Mouse (Mus musculus) kidney, postnatal 25 days (tissue): ENCODE results near the gene N4bp2l2.

ENCODE experiments used
- DNase-seq, 2 experiments: peaks; one replicate each; pipeline ENCODE4 v3.0.0; 2021; ENCODE audit warnings: mixed read lengths in 2 of 2

N4bp2l2 gene

GRCm38 (mm10) chr5:150641440-150641839 is 24.5 kb downstream of the N4bp2l2 start:
- DNase-seq, result no peak

DNA sequence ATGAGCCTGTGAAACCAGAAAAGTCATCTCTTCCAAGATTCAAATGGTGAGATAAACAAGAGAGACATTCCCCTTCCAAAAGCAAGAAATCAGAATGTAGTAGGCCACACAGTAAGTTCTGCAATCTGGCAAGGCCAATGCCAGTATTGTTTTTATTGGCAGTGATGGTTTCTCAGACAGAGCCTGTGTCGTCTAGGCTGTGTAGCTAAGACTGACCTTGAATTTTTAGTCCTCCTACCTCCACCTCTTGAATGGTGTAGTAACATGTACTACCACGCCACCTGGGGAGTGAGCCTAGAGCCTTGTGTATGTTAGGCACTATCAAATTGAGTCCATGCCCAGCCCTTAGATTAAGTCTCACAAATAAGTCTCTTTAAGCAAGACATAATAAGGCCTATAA is 36.3 kb downstream of the N4bp2l2 start:
- no peak for DNase-seq

GRCm38 (mm10) chr5:150629272-150629671 is 36.7 kb downstream of the N4bp2l2 start:
- DNase-seq, result no peak

DNA sequence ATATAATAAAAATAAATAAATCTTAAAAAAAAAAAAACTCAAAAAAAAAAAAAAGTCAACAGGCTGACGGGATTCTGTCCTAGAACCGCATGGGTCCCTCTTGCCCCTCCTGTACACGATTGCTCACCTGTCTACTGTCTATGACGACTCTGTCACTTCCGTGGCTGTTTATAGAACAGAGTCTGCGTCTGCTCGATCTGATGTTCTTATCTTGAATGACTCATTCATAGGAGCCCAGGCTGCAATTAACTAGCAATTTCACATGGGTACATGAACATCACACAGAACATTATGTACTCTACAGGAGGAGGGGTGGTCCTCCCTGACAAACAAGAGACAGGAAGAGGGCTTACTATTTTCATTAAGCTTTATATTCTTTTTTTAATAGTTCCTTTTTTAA is 40.5 kb downstream of the N4bp2l2 start:
- DNase-seq, result no peak

- peak; percentile 45 to 55 for DNase-seq
These were observed 43.2 kb downstream of the N4bp2l2 start for GRCm38 (mm10) chr5:150622792-150623191.

DNA sequence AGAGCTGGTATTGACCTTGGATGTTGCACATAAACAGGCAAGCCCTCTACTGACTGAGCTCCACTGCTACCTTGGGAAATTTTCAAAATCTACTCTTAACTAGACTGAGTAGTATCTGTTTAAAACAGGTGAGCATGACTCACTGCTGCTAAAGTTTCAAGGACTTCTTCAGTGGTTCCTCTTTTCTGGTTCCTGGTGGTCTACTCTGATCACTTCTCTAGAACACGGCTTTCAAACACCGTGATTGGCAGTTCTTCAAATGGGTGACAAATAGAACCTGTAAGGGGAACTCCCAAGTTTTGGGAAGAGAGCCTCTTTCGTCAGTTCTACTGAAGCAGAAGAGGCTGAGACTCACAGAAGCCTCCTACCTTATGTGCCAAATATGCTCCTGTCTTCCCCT is 44.4 kb downstream of the N4bp2l2 start:
- no peak for DNase-seq

- DNase-seq, result no peak
These were observed 45.3 kb downstream of the N4bp2l2 start for GRCm38 (mm10) chr5:150620588-150621135.

DNA sequence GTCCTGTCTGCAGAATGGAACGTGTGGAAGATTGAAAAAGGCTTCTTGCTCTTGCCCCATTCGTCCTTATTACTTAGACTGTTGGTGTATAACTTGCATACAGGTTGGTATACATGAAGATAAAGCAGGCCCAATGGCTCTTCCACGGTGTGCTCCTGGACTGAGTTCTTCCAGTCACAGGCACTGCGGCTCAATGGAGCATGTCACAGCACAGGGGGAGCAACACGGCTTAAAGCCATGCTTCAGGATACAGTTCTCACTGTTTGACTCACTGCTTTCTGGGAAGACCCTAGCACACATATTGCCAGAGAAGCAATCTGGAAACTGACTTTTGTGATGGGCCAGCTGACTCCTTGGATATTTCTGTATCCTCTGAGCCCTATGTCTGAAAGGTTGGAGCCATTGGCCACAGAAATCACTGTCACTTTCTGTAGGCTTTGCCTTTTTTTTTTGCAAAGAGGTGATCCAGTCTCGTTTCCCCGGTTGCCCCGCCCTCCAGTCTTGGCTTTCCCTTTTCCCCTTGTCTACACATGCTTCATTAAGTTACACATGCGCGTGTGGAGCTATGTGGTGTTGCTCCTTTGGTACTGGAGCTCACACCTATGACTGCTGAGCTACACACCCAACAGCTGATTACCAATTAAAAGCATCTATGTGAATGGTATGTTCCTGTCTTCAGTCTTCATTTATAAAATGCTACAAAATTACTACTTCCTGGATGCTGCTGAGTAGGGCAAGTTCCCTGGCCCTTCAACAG is 47.2 kb downstream of the N4bp2l2 start:
- no peak for DNase-seq

DNA sequence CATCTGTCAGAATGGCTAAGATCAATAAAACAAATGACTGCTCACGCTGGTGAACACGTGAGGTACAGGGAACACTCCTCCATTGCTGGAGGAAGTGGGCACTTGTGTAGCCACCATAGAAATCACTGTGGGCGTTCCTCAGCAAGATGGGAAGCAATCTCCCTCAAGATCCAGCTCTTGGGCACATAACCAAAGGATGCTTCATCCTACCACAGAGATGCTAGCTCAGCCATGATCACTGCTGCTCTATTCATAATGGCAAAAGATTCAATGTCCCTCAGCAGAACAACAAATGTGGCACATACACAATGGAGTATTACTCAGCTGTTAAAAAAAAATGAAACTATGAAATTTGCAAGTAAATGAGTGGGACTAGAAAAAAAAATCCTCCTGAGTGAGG is 49.3 kb downstream of the N4bp2l2 start:
- no peak for DNase-seq

- DNase-seq, result no peak
These were observed 49.8 kb downstream of the N4bp2l2 start for GRCm38 (mm10) chr5:150616216-150616615.

GRCm38 (mm10) chr5:150614054-150614453 is 51.9 kb downstream of the N4bp2l2 start:
- DNase-seq, result no peak

- DNase-seq, result no peak
These were observed 54.3 kb downstream of the N4bp2l2 start for GRCm38 (mm10) chr5:150611697-150612096.

- DNase-seq, result no peak
These were observed 54.8 kb downstream of the N4bp2l2 start for GRCm38 (mm10) chr5:150611136-150611535.

DNA sequence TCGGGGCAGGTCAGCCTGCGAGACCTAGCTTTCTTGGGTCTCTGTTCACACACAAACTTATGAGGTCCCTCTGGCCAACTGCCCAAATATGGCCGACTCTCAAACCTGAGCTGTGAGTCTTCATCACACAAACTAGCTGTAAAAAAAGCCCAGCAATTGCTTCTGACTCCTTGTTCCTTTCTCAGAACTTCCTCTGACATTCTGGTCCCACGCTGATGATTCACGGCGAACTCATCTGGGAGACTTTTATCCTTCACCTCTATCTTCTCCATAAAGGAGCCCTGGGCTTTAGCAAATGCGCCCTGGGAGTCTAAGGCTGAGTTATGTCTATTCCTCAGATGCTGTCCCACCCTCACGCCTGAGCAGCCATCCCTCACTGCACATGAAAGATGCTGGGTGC is 58.4 kb downstream of the N4bp2l2 start:
- no peak for DNase-seq

DNA sequence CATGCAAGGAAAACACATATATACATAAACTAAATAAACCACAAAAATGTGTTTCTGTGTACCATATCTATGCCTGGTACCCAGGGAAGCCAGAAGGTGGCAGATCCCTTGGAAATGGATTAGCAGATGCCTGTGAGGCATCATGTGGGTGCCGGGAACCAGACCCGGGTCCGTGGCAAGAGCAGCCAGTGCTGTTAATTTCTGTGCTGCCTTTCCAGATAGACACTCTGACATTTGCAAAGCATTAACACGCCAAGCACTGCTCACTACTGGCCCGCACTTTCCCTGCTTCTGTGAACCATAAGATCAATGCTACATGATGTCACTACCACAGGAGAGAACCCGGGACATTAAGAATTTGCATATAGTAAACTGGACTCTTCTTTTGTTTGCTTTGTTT is 59.9 kb downstream of the N4bp2l2 start:
- DNase-seq, result no peak

GRCm38 (mm10) chr5:150601441-150602230 is 64.3 kb downstream of the N4bp2l2 start:
- no peak for DNase-seq

GRCm38 (mm10) chr5:150600554-150601440 is 65.2 kb downstream of the N4bp2l2 start:
- DNase-seq, result no peak

DNA sequence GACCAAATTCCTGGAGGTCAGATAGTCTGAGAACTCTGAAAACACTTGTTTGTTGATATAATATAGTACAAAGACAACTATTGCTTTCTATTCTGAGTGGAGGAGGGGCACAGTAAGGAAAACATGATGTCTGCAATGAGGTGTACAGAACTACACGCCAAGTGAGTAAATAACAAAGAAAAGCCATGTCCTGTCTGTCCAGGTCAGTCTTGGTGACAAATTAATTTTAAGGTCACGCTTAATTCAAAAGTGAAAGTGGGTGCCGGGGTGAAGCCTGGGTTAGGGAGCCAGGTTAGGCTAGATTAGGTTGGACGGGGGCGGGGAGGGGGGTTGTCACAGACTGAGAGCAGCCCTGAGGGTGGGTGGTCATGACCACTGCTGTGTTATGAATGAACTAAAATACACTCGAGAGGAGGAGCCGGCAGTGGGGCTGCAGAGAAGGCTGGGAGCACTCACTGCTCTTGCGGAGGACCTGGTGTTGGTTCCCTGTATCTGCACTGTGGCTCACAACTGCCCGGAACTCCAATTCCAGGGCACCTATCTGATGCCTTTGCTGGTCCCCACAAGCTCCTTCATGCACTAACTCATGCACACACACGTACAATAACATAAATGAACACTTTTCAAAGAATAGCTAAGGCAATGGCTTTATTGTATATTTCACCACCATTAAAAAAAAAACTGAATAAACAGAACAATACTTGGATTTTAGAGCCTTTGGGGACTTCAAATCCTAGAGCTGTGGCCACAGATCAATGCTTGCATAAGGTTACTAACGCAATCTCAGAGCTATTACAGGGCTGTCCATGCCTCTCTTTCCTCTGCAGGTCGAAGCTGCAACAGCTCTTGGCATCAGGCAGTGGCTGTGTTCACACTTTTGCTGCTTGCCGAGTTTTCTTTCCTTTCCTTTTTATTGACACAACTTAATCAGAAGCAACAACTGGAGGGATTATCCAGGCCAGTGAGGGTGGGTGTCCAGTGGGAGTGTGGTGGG is 66.4 kb downstream of the N4bp2l2 start:
- no peak for DNase-seq

- peak in 1 of 2 experiments; percentile 56 for DNase-seq
These were observed 67.5 kb downstream of the N4bp2l2 start for GRCm38 (mm10) chr5:150598202-150599119.

DNA sequence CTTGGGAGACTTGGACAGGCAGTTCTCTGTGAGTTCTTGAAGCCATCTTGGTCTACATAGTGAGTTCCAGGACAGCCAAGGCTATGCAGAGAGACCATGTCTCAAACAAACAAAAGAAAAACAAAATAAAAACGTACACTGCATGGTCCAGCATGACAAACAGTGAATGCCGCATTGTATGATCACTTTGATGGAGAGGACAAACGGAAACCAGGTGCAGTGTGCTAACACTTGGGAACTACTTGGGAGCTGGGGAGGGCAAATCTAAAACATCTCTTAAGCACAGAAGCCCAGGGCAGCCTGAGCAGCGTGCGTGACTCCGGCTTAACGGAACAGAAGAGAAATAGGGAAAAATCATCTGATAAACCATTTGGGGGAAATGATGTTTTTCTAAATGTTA is 68.9 kb downstream of the N4bp2l2 start, which contains the start of gene N4bp2l1:
Gene N4bp2l1, minus strand, starts transcription at position 101 of the 400 bp plus-strand sequence.
- DNase-seq, result no peak
